Mouse (Mus musculus) midbrain, embryonic 15.5 days (tissue): Measurements from ENCODE around the gene Bcl7a. TPM values are rescaled to one million over a fixed set of nuclear protein-coding genes. Genes with fewer than 3 reads are reported as not detected.

ENCODE experiments used
- ATAC-seq: fragments of 200-750 bp; cut with Nextera tagmentation; replicated peaks from 2 replicates; pipeline ENCODE4 v1.8.0; 2017; ENCODE audit warnings: moderate TSS enrichment
- H3K27ac ChIP-seq: fragments of 300-500 bp; sonication (generic); 2 replicates; pipeline ENCODE4 v1.5.1; 2015; ENCODE audit warnings: mild to moderate bottlenecking, inconsistent platforms
- H3K27me3 ChIP-seq: fragments of 300-500 bp; sonication (generic); replicated peaks from 2 replicates; pipeline ENCODE4 v1.6.1; 2015; ENCODE audit warnings: inconsistent platforms
- H3K36me3 ChIP-seq: fragments of 300-500 bp; sonication (generic); replicated peaks from 2 replicates; pipeline ENCODE4 v1.6.1; 2015; ENCODE audit warnings: inconsistent platforms
- H3K4me1 ChIP-seq: fragments of 300-500 bp; sonication (generic); 2 replicates; pipeline ENCODE4 v1.6.1; 2015; ENCODE audit warnings: inconsistent platforms
- H3K4me2 ChIP-seq: fragments of 300-500 bp; sonication (generic); 2 replicates; pipeline ENCODE4 v1.6.1; 2015; ENCODE audit warnings: inconsistent platforms, mild to moderate bottlenecking, moderate library complexity
- H3K4me3 ChIP-seq: fragments of 300-500 bp; sonication (generic); 2 replicates; pipeline ENCODE4 v1.5.1; 2015; ENCODE audit warnings: mild to moderate bottlenecking, inconsistent platforms
- H3K9ac ChIP-seq: fragments of 300-500 bp; sonication (generic); 2 replicates; pipeline ENCODE4 v1.6.1; 2015; ENCODE audit warnings: mild to moderate bottlenecking, inconsistent platforms
- H3K9me3 ChIP-seq: fragments of 300-500 bp; sonication (generic); 2 replicates; pipeline ENCODE4 v1.6.1; 2016; ENCODE audit warnings: inconsistent platforms
- WGBS: fragments of 180-500 bp; shearing (Covaris S2); methylation state at CpG from one replicate; pipeline ENCODE4 v1.1.7; 2015; ENCODE audit warnings: mixed read lengths; 5-methylcytosine and 5-hydroxymethylcytosine counted together
- polyA plus RNA-seq: library from polyadenylated mRNA; unstranded; fragments of >200 nt; fragmentation: Nextera tagmentation; extraction: Ambion mirVana; gene quantifications from 2 replicates; pipeline ENCODE4 v1.2.1, GENCODE M21; 2015

Bcl7a gene
- polyA plus RNA-seq, 1 experiment from 2014 or later, result 39.6 TPM

DNA sequence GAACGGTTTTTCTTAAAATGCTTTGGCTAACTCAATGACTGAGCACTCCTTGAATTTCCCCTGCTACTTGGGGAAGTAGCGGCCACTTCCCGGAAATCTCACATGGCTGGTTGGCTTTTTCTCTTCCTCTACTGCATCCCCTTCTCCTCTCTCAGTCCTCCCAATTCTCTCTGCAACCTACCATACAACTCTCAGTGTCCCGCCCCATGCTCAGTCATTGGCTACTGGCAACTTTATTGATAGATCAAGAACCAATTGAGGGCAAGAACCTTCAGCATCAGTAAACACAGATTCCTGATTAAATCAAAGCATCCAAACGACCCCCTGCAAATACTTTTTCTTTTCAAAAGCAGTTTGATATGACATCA lies 47.8 kb downstream of the Bcl7a start:
- Histone ChIP-seq H3K9me3 (no peaks in the 10 kb centered on the region), H3K27me3 (no peaks in the 10 kb centered on the region), H3K4me2 (peak overlapping the region; percentile 74), H3K27ac (no peak overlapping the region), H3K9ac (no peak overlapping the region), H3K36me3 (no peaks in the 10 kb centered on the region), H3K4me3 (peak overlapping the region; percentile 43), H3K4me1 (peaks cover 22% of the 10 kb centered on the region)
- 0 out of 2 replicates have a peak, but pooled peaks have one; percentile 52 for ATAC-seq
- 3% methylated on average over 5 of the region's 5 CpGs for WGBS

DNA sequence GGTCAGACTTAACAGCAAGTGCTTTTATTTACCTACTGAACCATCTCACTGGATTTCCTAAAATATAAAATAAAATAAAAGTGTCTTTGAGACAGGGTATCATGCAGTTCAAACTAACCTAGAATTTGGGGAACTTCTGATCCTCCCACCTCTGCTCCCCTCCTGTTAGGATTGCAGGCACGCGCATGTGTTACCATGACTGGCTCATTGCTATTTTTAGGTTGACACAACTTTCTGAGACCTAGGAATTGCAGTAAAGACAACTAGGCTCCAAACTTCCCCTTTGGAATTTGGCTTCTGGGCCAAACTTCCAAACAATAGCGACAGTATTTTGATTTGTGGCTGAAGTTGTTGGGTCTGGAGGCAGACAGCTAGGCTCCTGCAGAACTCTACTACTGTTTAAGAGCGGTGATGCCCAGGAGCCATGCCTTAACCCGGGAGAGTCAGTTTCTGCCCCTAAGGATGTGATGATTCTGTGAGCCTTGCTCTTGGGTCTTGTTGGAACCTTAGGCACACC lies 50.2 kb downstream of the Bcl7a start:
- H3K36me3 ChIP-seq, result no peaks in the 10 kb centered on the region
- H3K4me1 ChIP-seq, result peaks cover 44% of the 10 kb centered on the region
- H3K27ac ChIP-seq, result peak overlapping the region; percentile 87
- peak overlapping the region; percentile 65 for H3K4me3 ChIP-seq
- peak overlapping the region; percentile 83 for H3K4me2 ChIP-seq
- WGBS, result 27% methylated on average over 5 of the region's 5 CpGs
- H3K27me3 ChIP-seq, result no peaks in the 10 kb centered on the region
- no peak for ATAC-seq
- H3K9ac ChIP-seq, result peak overlapping the region; percentile 73; the same call in 1 of the 2 replicates
- H3K9me3 ChIP-seq, result no peaks in the 10 kb centered on the region

DNA sequence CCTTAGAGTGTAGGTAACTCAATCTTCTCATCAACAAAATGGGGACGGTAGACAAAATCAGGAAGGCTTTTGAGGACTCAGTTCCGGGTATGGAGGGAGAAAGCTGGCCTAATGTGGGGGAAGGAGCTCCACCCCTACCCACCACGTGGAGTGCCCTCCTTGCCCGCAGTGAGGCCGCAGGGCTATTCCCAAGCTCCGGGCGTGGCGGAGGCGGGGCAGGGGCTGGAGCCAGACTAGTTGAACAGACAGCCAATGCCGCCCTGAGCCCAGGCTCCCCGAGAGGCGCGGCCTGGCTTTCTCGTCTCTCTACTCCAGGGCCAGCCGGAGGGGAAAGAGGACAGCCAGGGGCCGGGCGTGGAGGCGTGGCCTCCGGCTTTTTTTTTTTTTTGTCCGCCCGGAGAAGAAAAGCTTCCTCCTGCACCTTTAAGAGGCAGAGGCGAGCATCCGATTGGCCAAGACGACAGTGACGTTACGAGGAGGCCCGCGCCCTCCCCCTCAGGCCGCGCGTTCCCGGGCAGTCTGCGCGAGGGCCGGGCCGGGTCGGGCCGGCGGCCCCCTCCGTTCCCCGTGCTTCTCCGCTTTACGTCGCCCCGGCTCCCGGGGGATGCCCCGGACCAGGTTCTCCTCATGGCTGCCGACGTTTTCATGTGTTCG lies 50.8 kb downstream of the Bcl7a start, which contains the start of gene Mlxip:
Gene Mlxip (plus strand): TSS at position 496 of the 654 bp plus-strand sequence.
- peak within 1 kb of the TSS; percentile 87 for H3K27ac ChIP-seq
- peaks cover 44% of the 10 kb centered on the region for H3K4me1 ChIP-seq
- peak within 1 kb of the TSS; percentile 83 for H3K4me2 ChIP-seq
- H3K27me3 ChIP-seq, result no peaks in the 10 kb centered on the region
- ATAC-seq, result peak; percentile 95
- 0% methylated on average over 30 of the region's 50 CpGs for WGBS
- H3K4me3 ChIP-seq, result peak within 1 kb of the TSS; percentile 65
- no peaks in the 10 kb centered on the region for H3K36me3 ChIP-seq
- H3K9me3 ChIP-seq, result no peaks in the 10 kb centered on the region
- H3K9ac ChIP-seq, result peak within 1 kb of the TSS; percentile 73

DNA sequence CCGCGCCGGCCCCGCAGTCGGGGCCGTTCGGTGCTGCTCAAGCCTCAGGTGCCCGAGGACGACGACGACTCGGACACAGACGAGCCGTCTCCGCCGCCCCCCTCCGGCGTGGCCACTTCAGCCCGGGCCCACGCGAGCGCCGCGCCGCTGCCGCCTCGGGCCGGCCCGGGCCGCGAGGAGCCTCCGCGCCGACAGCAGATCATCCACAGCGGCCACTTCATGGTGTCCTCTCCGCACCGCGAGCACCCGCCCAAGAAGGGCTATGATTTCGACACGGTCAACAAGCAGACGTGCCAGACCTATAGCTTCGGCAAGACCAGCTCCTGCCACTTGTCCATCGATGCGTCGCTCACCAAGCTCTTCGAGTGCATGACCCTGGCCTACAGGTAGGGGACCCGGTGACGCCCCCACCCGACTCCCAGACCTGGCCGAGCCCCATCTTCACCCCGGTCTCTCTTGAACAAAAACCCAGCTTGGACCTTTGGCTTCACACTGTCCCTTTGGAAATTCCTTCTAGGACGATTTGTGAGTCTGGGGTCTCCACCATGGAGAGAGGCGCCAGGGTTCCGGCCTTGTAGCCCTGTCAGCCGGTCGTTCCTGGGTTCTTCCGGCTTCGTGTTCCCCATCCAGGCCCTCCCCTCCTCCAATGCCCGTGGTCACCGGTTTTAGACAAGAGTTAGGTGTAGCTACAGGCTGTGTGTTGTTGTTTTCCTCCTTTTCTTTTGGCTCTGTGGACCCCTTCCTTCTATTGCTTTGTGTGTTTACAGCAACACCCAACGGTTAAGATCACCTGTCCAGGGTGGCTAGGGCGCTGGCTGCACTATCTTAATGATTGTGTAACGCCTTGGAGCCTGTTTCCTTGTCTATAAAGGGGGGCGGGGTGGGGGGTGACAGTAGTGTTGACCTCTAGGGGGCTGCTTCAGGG lies 51.6 kb downstream of the Bcl7a start:
- peaks cover 44% of the 10 kb centered on the region for H3K4me1 ChIP-seq
- H3K27me3 ChIP-seq, result no peaks in the 10 kb centered on the region
- H3K4me2 ChIP-seq, result peak overlapping the region; percentile 83
- WGBS, result under 1% methylated on average over 62 of the region's 65 CpGs
- peak overlapping the region; percentile 65 for H3K4me3 ChIP-seq
- ATAC-seq, result peak; percentile 62
- H3K9ac ChIP-seq, result peak overlapping the region; percentile 73
- no peaks in the 10 kb centered on the region for H3K9me3 ChIP-seq
- no peaks in the 10 kb centered on the region for H3K36me3 ChIP-seq
- peak overlapping the region; percentile 87 for H3K27ac ChIP-seq

DNA sequence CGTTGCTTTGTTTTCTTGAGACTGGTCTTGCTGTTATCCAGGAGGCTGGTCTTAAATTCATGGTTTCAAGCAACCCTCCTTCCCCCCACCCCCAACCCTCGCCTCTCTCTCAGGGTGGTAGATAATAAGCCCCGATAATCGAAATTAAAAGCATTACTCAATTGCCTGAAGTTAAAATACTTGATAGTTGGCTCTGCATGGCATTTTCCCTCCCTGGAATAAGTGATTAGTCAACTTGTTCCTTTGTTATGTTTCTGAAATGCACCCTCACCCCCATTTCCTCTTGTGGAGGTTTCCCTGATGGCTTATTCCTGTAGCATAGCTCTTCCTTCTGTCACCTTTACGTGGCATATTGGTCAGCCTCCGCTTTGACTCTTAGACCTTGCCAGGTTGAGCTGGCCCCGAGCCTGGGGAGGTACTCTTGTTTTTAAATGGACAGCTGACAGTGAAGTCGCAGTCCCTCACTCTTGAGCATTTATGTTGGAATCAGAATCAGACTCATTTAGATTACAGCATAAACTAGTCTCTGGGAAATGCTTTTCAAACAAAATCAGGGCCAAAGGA lies 53.3 kb downstream of the Bcl7a start:
- no peak for ATAC-seq
- Histone ChIP-seq H3K27ac (no peak overlapping the region), H3K9me3 (no peaks in the 10 kb centered on the region), H3K4me2 (peak overlapping the region; percentile 83), H3K4me1 (peaks cover 37% of the 10 kb centered on the region), H3K27me3 (no peaks in the 10 kb centered on the region), H3K36me3 (no peaks in the 10 kb centered on the region), H3K4me3 (peak overlapping the region; percentile 65), H3K9ac (peak overlapping the region; percentile 3; the same call in 1 of the 2 replicates)
- WGBS, result 60% methylated on average over 8 of the region's 8 CpGs

DNA sequence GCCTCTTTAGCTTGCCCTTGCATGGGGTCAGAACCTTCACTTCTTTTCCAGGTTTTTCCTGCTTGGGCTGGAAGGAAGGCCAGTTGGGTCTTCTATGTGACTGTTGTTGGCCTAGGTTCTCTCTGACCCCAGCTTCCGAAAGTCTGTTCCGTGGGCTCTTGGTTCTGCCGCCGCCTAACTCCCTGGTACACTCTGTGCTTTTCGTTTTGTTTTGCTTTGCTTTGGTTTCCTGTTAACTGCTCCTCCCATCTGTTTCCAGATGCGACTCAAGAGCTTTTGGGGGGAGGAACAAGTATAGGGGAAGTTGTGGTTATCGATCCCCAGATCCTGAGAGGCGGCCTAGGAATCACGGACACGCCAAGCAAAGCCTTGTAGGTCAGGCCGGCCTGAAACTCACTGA lies 54.2 kb downstream of the Bcl7a start:
- WGBS, result 83% methylated on average over 11 of the region's 11 CpGs
- no peak overlapping the region for H3K9ac ChIP-seq
- peak overlapping the region; percentile 83 for H3K4me2 ChIP-seq
- no peak for ATAC-seq
- H3K9me3 ChIP-seq, result no peaks in the 10 kb centered on the region
- no peaks in the 10 kb centered on the region for H3K36me3 ChIP-seq
- no peaks in the 10 kb centered on the region for H3K27me3 ChIP-seq
- H3K27ac ChIP-seq, result no peak overlapping the region
- H3K4me1 ChIP-seq, result peaks cover 37% of the 10 kb centered on the region
- peak overlapping the region; percentile 65 for H3K4me3 ChIP-seq

DNA sequence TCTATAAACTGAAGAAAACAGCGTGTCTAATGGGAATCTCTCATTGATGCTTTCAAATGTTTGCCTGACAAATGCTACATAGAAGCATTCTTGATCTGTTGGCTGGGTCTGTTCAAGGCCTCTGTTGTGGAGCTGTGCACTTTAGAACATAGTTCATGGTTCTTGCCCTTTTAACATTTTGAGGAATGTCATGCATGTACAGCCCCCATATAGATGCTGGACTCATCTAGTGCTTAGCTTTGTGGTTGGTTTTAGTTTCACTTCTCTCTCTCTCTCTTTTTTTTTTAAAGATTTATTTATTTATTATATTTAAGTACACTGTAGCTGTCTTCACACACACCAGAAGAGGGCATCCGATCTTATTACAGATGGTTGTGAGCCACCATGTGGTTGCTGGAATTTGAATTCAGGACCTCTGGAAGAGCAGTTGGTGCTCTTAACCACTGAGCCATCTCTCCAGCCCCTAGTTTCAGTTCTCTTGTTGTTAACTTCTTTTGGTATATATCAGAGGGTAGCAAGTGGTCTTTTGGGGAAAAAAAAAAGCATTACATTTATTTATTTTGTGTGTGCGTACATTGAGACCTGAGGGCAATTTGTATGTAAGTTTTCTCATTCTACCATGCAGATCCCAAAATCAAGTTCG lies 55.3 kb downstream of the Bcl7a start:
- no peaks in the 10 kb centered on the region for H3K36me3 ChIP-seq
- no peaks in the 10 kb centered on the region for H3K27me3 ChIP-seq
- no peak overlapping the region for H3K9ac ChIP-seq
- H3K27ac ChIP-seq, result no peak overlapping the region
- H3K4me1 ChIP-seq, result peaks cover 34% of the 10 kb centered on the region
- no peaks in the 10 kb centered on the region for H3K9me3 ChIP-seq
- H3K4me2 ChIP-seq, result no peak overlapping the region
- no peak overlapping the region for H3K4me3 ChIP-seq
- ATAC-seq, result no peak
- WGBS, result 95% methylated on average over 4 of the region's 4 CpGs

DNA sequence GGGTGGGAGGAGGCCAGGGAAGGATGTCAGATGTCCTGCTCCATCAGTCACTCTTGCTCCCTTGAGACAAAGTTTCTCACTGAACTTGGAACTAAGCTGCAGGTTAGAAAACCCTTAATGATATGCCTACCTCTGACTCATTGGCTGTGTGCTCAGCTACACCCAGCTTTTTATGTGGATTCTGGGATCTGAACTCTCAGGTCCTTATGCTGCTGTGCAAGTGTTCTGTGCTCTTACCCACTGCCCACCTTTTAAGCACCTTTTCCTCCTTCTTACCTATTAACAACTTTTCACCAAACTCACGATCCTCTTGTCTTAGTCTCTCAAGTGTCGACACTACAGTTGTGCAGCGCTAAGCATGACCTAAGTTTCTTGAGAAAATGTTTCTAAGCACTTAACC lies 60.8 kb downstream of the Bcl7a start:
- 95% methylated on average over 3 of the region's 3 CpGs for WGBS
- no peak overlapping the region for H3K4me2 ChIP-seq
- H3K4me1 ChIP-seq, result peaks cover 3% of the 10 kb centered on the region; the same call in 1 of the 2 replicates
- no peaks in the 10 kb centered on the region for H3K9me3 ChIP-seq
- ATAC-seq, result no peak
- H3K9ac ChIP-seq, result no peak overlapping the region
- H3K27me3 ChIP-seq, result no peaks in the 10 kb centered on the region
- H3K4me3 ChIP-seq, result no peak overlapping the region
- no peaks in the 10 kb centered on the region for H3K36me3 ChIP-seq
- H3K27ac ChIP-seq, result no peak overlapping the region

DNA sequence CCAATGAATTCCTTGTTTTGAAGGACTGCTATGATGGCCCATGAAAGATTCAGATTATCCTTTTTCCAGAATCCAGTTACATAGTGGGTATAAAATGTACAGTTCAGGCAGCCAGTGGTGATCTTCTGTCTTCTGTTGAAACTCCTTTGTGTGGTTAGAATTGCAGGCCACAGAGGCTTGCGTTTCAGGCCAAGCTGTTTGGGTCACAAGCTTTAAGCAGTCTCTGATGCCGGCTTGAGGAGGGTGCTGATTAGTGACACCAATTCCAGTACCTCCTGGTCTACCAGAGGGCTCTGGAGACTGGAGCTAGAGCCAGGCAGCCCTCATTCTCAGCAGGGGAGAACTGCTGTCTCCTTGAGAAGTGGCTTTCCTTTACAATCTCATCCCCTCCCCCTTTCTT lies 63.3 kb downstream of the Bcl7a start:
- Histone ChIP-seq H3K9me3 (no peaks in the 10 kb centered on the region), H3K4me2 (no peak overlapping the region), H3K9ac (no peak overlapping the region), H3K27me3 (no peaks in the 10 kb centered on the region), H3K36me3 (no peaks in the 10 kb centered on the region; the same call in 1 of the 2 replicates), H3K4me3 (no peak overlapping the region), H3K4me1 (peaks cover 3% of the 10 kb centered on the region; the same call in 1 of the 2 replicates), H3K27ac (no peak overlapping the region)
- no peak for ATAC-seq
- WGBS, result 49% methylated on average over 2 of the region's 2 CpGs

DNA sequence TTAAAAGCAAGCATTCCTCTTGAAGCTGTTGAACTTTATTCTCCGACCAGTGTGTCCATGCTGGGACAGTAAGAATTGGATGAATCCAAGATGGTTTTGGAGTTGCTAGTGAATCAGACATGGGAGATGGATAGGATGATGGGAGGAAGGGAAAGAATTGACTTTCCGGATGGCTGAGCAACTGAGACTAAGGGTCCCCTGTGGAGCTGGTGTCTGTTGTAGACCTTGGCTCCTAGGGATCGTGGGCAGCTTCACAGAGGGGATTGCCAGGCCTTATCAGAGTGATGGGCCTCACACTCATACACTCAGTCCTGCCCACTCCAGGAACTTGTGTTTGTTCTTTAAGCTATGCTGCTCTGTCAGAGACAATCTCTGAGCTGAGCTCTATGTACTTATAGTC lies 64.5 kb downstream of the Bcl7a start:
- H3K36me3 ChIP-seq, result no peaks in the 10 kb centered on the region; the same call in 1 of the 2 replicates
- peaks cover 3% of the 10 kb centered on the region; the same call in 1 of the 2 replicates for H3K4me1 ChIP-seq
- no peak overlapping the region for H3K27ac ChIP-seq
- no peak for ATAC-seq
- WGBS, result 48% methylated on average over 3 of the region's 3 CpGs
- no peak overlapping the region for H3K4me2 ChIP-seq
- no peaks in the 10 kb centered on the region for H3K27me3 ChIP-seq
- H3K9me3 ChIP-seq, result no peaks in the 10 kb centered on the region
- H3K9ac ChIP-seq, result no peak overlapping the region
- H3K4me3 ChIP-seq, result no peak overlapping the region

DNA sequence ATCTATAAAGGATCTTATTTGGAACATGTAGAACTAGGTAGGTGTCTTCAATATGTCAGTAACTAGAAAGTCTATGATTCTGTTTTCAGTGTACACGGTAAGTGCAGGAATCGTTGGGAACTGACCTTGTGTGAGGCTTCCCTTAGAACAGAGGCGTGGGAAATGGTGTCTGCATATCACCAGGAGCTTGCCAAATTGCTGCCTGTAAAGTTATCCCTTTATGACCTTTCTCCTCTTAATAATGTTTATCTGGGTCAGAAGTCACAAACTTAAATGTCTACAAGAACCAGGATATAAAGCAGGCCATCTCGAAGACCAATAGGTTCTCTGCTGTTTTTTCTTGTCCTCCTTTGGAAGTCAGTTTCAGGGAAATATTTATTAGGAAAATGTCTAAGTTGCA lies 68.6 kb downstream of the Bcl7a start:
- Histone ChIP-seq H3K27ac (no peak overlapping the region), H3K9me3 (no peaks in the 10 kb centered on the region), H3K4me2 (no peak overlapping the region), H3K27me3 (no peaks in the 10 kb centered on the region), H3K4me3 (no peak overlapping the region), H3K9ac (no peak overlapping the region), H3K36me3 (no peaks in the 10 kb centered on the region; the same call in 1 of the 2 replicates), H3K4me1 (peaks cover 5% of the 10 kb centered on the region; the same call in 1 of the 2 replicates)
- 90% methylated on average over 4 of the region's 4 CpGs for WGBS
- ATAC-seq, result no peak
